Mouse (Mus musculus): ENCODE measurements around the gene Myoz1. TPM values are rescaled to one million over a fixed set of nuclear protein-coding genes. Genes with fewer than 3 reads are reported as not detected.
"Not testable (repeated sequence)": the region's sequence is repeated elsewhere in the genome, so short reads cannot be mapped to it uniquely, and the experiment has no call there.

The Myoz1 gene
- 1 to 10 TPM in 2 of 4 experiments, under 1 TPM in 1, not detected in 1; 0.27 to 1.2 (median 1.1) TPM for total RNA-seq (2022)

DNA sequence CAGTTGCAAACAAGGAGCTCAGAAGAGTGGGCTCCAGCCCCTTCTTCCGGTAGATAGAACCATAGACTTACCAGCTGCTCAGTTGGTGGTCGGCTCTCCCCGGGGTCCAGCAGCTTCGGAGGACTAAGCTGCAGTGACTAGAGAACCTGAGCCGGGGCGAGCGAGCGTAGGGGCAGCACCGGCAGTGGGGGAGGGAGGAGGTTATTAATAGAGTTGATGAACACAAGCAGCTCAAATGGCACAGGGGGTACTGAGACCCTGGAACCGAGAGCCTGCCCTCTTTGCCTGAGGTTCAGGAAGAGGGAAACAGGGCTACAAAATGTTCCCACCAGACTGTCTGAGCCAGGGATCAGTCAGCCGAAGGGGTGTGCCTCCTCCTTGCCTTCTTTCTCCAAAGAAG, at the start of gene Myoz1:
Myoz1 (minus strand) TSS at position 180 of the 400 bp plus-strand sequence.
- DNase-seq (ENCODE audit: low spot score in 2 of 2), result no peak

DNA sequence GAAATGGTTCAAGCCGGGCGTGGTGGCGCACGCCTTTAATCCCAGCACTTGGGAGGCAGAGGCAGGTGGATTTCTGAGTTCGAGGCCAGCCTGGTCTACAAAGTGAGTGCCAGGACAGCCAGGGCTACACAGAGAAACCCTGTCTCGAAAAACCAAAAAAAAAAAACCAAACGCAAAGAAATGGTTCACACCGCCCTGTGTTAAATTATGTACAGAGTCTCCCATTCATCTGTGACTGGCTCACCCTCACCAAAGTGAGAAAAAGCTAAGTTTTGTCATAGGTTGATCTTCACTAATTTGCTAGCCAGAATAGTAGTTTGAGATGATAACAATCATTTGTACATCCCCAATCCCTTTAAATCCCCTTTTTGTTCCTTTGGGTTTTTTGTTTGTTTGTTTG, 47.1 kb upstream of the Myoz1 start:
- DNase-seq (ENCODE audit: low spot score in 2 of 2), result not testable (repeated sequence)

DNA sequence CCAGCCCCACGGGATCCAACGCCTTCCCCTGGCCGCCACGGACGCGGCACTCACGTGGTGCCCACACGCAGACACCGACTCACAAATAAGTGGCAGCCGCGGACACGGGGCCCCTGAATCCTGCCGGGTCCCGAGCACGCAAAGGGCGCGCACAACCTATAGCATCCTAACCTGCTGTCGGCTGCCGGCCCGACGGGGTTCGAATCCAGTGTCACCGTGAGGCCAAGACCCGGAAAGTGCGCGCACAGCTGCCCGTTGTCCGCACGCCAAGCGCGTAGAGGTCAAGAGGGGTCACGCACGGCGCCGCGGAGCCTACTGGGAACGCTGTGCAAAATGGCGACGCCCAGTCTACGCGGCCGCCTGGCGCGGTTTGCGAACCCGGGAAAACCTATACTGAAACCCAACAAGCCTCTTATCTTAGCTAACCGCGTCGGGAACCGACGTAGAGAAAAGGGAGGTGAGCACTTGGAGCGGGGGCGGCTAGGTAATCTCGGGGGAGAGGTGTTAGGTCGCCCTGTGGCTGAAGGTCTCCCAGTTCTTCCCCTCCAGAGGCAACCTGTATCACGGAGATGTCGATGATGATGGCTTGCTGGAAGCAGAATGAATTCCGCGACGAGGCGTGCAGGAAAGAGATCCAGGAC, 46.5 kb upstream of the Myoz1 start, which contains the start of gene Chchd1:
Chchd1 (plus strand) TSS at position 266 of the 641 bp plus-strand sequence.
- DNase-seq (ENCODE audit: low spot score in 2 of 2), result peak; percentile 88 to 90

DNA sequence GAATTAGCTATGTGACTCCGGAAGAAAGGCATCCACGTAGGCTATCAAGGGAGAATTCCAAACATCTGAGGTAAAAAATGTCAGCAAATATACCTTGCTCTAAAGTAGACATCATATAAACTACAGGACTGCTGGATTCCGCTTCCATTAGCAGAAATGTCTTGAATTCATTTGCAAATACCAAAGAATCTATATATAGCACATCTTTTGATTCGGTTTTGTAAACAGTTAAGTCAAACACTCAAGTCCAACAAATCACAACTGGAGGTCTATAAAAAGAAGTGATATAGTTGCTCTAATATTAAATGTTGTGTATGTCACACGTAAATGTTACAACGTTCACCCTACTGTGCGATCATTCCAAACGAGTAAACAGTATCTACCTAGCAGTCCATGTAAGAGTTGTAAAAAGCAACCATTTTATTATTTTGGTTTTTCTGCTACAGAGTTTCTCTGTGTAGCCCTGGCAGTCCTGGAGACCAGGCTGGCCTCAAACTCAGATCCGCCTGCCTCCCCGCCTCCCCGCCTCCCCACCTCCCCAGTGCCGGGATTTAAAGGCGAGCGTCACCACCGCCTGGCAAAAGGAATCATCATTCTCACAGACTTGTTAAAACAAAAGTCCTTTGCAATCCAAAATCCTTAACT, 45.9 kb upstream of the Myoz1 start:
- DNase-seq (ENCODE audit: low spot score in 2 of 2), result no peak

DNA sequence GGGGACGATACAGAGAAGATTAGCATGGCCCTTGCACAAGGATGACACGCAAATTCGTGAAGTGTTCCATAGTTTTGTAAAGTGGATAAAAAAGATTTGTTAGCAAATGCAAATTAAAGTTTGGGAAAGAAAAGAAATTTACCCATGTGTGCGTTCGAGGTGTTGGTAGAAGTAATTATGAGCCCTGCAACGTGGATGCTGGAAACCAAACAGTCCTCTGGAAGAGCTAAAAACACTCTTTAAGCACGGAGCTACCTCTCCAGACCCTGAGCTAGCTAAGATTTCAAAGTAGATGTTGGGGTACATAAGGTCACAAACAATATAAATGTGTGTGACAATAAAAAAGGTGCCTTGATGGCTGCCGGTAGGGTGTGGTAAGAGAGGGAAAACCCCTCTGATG, 45.2 kb upstream of the Myoz1 start:
- DNase-seq (ENCODE audit: low spot score in 2 of 2), result no peak

DNA sequence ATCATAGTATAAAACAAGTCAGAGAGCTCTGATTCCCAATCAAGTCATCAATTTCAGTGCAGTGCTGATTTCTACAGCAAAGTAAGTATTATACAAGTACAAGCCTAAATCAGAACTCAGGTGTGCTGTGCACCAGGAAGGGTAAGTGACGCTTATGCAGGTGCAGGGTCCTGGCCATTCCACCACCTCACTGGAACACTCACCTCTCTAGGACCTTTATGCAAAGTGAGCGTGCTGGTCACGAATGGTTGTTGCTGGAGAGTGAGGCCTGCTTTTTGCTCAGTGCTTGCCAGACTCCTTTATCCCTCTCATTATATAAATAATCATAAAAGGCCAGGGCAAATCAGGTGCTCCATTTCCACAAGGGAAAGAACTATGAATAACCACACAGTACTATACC, 44.0 kb upstream of the Myoz1 start:
- DNase-seq (ENCODE audit: low spot score in 2 of 2), result no peak

DNA sequence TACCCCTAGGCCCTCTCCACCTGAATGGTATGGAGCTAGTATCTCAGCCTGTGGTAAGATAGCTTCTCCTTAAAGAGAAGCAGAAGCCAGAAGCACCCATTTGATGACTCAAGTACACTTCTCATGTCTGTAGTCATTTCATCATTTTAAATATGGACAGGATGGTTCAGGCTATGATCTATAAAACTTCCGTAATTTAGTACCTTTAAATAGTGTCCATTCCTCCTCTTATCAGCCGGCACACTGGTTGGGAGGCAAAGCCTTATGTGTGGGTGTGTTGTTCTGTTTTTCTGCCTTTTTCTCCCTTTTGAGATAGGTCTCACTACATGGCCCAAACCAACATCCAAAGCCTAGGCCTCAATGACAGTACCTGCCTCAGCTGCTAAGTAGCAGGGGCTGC, 42.2 kb upstream of the Myoz1 start:
- DNase-seq (ENCODE audit: low spot score in 2 of 2), result no peak

DNA sequence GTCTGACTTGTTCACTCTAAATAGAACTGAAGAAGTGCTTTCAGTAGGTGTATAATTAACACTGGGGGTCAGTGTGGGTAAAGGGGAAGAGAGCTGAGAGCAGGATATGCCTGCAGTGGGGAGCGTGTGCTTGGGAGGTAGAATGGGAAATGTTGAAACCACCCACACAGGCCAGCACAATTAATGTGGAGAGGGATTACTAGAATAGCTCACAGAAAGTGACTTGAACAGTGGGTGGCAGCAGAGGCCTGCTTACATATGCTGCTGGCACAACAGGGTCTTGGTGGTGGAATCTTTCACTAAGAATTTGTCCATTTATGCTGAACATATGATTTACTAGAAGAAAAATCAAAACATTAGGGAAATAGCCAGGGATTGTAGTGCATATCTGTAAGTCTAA, 40.6 kb upstream of the Myoz1 start:
- peak in 1 of 2 experiments; percentile 67 for DNase-seq (ENCODE audit: low spot score in 2 of 2)

DNA sequence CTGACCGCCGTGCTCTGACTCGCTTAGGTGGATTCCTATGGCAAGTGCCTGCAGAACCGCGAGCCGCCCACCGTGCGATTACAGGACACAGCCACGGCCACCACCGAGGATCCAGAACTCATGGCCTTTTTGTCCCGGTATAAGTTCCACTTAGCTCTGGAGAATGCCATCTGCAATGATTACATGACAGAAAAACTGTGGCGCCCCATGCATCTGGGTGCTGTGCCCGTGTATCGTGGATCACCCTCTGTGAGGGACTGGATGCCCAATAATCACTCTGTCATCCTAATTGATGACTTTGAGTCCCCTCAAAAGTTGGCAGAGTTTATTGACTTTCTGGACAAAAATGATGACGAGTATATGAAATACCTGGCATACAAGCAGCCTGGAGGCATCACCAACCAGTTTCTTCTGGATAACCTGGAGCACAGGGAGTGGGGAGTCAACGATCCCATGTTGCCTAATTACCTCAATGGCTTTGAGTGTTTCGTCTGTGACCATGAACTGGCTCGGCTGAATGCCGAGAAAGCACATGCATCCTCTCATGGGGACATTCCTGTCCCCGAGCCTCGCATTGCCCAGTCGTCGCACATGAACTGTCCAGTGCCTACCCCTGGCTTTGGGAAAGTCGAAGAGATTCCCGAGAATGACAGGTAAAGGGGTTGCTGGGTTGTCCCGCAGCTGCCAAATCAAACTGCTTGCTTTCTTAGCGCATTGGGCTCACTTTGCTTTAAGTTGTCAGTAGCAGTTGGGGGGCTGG, 39.6 kb upstream of the Myoz1 start:
- peak in 1 of 2 experiments; percentile 41 for DNase-seq (ENCODE audit: low spot score in 2 of 2)

DNA sequence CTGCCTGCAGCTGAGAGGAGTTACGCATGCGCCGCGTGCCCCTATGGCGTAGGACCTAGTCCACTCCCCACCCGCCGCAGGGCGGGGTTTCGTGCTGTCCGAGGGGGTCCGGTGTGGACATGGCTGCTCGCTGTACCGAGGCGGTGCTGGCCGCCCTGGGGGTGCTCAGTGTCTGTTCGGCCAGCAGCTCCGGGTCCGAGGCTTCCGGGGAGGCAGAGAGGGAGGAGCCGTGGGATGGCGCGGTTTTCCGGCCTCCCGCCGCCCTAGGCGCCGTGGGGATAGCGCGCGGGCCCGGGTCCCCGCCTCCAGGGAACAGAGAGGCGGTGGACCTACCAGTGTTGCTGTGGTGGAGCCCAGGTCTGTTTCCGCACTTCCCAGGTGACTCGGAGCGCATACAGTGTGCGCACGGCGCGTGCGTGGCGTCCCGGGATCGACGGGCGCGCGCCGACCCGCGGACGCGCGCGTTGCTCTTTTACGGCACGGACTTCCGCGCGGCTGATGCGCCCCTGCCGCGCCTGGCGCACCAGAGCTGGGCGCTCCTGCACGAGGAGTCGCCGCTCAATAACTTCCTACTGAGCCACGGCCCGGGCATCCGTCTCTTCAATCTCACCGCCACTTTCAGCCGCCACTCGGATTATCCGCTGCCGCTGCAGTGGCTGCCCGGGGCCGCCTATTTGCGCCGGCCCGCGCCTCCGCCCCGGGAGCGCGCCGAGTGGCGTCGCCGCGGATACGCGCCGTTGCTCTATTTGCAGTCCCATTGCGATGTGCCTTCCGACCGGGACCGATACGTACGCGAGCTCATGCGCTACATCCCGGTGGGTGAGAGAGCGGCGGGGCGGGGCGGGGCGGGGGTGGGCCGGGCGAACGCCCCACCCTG, 38.8 kb upstream of the Myoz1 start, which contains the start of gene Fut11:
Fut11 (plus strand) TSS at position 85 of the 877 bp plus-strand sequence.
- peak; percentile 72 to 86 for DNase-seq (ENCODE audit: low spot score in 2 of 2)

DNA sequence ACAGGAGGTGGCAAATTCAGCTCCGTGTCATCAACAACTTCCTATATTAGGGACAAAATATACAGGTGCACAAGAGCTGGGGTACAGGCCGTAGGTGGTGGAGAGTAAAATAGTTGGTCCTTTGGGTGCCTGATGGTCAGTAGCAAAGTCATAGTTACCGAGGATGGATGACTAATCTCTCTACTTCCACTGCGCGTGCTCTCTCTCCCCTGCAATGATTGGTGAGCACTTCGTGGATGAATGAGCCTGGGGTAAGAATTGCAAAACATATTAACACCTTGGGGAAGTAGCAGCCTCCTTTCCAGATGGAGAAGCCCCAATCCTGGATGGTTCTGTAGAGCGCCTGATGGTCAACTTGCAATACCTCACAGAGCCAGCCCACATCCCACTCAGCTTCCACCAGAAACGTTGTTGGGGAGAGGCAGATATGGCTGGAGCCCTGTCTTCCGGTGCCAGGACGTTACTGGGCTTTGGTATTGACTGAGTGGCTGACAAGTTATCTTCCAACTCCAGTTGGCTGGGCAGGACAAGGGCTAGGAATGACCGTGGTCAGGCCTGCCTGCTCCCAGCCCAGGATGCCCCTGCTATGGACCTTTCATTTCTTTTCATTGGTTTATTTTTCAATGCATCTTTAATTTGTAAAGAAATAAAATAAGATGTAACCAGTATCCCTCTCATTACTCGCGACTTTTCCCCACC, 38.0 kb upstream of the Myoz1 start:
- no peak for DNase-seq (ENCODE audit: low spot score in 2 of 2)

DNA sequence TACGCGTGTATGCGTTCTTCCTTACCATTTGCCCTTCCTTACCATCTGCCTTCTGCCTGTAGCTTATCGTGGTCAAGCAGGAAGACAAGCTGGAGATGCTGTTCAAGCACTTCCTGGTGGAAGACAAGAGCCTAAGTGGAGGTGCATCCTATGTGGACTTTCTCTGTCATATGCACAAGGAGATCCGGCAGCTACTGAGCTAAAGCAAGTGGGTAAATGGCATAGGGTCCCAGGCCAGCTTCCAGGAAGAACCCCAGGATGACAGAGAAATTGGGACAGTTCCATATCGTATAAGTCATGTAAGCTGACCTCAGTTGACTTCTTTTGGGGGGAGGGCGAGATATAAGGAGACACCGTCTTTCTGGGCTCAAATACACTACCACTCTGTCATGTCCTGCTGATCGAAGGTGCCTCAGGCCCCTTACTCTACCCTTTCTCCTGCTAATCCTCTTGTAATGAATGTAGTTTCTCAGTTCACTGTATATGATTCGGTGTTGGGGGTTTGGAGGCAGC, 37.3 kb upstream of the Myoz1 start:
- no peak for DNase-seq (ENCODE audit: low spot score in 2 of 2)

DNA sequence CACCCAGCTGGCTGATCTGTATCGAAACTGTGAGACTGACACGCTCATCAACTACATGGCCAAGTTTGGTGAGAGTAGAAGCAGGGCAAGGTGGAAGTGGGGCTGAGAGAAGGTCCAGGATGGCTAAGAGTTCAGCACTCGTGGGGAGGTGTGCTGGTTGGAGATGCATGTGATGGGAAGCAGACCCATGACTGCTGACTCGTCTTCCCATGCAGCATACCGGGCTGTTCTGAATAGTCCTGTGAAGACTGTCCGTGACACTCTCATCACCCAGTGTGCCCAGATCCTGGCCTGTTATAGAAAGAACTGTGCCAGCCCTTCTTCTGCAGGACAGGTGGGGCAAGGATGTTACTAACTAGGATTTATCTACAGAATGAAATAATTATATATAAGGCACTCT, 35.4 kb upstream of the Myoz1 start:
- DNase-seq (ENCODE audit: low spot score in 2 of 2), result no peak

DNA sequence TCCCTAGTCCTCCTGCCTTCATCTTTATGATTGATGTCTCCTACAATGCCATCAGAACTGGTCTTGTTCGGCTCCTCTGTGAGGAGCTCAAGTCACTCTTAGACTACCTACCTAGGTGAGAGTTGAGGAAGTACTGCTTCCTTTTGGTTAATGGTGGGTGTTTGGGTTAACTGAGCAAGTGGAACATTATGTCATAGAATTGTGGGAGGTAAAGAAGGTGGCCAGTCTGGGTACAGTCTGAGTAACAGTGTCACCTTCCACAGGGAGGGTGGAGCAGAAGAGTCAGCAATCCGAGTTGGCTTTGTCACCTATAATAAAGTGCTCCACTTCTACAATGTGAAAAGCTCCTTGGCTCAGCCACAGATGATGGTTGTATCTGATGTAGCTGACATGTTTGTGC, 32.7 kb upstream of the Myoz1 start:
- no peak for DNase-seq (ENCODE audit: low spot score in 2 of 2)

DNA sequence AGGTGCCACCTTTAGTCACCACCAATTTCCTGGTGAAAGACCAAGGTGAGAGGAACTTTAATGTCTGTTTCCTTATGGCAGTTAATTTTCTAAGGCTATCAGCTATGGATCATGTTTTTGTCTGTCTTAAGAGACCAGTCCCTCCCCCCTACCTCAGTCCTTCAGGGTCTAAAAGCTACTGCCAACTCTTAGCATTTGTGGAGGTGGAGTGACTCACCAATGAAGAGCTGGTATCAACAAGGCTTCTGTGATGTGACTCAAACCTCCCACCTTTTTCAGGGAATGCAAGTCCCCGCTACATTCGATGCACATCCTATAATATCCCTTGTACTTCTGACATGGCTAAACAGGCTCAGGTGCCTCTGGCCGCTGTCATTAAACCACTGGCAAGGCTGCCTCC, 30.2 kb upstream of the Myoz1 start:
- DNase-seq (ENCODE audit: low spot score in 2 of 2), result peak in 1 of 2 experiments; percentile 65

DNA sequence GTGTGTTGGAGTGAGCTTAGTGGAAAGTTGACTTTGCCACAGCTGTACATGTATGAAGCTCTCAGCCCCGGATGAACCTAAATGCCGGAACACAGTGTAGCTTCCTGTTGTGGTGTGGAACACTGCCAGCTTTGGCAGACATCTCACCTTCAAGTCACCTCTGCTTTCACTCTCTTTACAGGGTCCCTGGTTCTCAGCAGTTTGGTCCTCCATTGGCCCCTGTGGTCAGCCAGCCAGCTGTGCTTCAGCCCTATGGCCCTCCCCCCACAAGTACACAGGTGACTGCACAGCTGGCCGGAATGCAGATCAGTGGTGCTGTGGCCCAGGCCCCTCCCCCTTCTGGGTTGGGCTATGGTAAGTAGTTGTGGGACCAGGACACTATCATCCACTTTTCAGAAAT, 26.2 kb upstream of the Myoz1 start:
- no peak for DNase-seq (ENCODE audit: low spot score in 2 of 2)

DNA sequence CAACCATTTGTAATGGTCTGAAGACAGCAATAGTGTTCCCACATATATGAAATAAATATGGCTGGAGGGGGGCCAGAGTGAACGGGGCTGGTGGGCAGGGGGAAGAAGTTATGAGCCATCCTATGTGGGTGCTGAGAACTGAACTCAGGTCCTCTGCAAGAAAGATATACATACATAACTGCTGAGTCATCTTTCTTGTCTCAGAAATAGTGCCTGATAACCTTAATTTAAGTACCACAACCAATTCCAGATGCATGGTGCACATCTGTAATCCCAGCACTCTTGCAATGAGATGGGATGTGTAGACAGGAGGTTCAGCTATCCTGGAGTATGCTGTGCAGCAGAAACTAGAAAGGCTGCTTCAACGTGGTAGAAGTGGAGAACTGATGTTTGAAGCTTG, 25.4 kb upstream of the Myoz1 start:
- DNase-seq (ENCODE audit: low spot score in 2 of 2), result no peak

DNA sequence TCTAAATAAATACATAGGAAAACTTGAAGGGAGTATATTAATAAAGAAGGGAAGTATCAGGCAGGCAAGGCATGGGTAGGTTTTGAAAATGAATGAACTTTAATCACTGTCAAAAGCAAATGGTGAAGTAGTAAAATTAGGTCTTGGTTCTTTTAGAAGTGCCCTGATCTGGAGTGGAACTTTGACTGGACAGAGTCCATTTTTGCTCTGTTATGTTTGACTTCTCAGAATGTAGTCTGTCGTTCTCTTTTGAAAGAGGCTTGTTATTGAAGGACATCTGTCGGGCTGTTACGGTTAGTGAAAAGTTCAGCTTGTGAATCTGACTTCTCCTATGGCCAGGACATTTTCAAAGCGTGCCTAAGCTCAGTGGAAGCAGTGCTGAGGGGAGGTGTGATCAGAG, 21.6 kb upstream of the Myoz1 start:
- DNase-seq (ENCODE audit: low spot score in 2 of 2), result no peak

DNA sequence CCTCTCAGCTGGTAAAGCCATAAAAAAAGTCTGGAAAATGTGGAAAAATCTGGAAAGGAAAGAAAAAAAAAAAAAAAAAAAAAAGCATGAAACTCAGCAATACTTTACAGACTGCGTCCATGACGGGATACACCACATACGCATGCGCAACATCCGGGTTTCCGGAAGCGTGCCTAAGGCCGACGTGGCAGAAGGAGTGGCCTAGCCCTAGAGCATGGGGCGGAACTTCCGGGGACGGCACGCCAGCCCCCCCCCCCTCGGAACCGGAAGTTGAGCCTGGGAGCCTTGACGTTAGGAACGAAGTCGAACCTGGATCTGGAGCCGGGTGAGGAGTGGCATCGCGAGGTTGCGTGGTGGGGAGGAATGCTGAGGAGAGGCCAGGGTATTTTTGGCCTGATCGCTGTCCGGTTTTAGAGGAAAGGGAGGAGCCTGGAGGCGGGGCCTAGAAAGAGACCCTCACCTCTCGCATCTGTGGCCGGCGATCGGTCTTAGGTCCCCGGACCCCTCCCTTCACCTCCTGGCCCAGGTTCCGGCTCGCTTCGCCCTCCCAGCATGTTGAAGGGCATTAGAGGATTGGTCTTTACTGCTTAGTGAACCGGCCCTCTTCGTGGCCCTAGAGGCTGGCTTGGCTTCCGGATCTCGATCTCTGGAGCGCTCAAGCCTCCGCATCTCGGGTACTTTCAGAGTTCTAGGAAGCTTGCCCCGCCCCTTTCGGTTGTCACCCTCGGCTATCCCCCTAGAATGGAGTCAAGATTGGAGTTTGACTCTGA, 17.9 kb upstream of the Myoz1 start, which contains the start of gene Sec24c:
Sec24c (plus strand) TSS at position 245 of the 770 bp plus-strand sequence.
- DNase-seq (ENCODE audit: low spot score in 2 of 2), result peak; percentile 90 to 93

DNA sequence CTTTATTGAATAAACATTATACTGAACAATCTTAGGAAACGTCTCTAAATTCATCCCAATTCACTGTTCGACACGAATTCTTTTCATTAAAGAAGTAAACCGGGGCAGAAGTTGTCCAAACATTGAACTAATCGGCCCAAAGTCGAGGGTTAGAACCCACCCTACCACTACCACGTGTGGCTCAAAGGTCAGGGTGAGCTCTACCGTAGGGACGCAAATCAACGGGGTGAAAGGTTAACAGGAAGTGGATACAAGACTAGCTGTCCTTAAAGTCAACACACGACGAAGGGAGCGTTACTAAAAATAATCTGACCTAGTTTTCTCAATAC, 17.4 kb upstream of the Myoz1 start:
- DNase-seq (ENCODE audit: low spot score in 2 of 2), result peak in 1 of 2 experiments; percentile 65
